Mouse (Mus musculus): Measurements from ENCODE around the gene Ank2. TPM values are rescaled to one million over a fixed set of nuclear protein-coding genes. Genes with fewer than 3 reads are reported as not detected.
"Not testable (repeated sequence)": the region's sequence is repeated elsewhere in the genome, so short reads cannot be mapped to it uniquely, and the experiment has no call there.

The Ank2 gene
- polyA plus RNA-seq, 1 experiment: 4.6 TPM

DNA sequence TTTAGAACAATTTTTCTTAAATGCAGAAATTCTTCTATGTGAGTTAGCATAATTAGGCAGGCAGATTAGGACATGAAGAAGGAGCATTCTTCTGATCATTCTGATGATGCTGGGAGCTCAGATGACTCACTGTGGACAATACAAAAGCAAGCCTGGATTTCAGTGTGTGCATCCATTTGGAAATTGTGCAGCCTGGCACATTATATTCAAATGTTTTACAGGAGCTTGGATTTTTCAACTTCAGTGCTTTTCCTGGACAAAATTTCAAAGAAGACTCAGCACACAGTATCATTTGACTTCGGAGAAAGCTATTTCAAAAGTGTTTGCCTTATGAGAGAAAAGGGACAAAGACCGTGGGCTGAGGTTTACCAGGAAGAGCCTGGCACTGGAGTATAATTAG, 157.8 kb downstream of the Ank2 start:
- TF ChIP-seq POLR2A (IDR thresholded peaks at IDR 0.05; ENCODE audit: control insufficient read depth, extremely low read depth, insufficient read depth, low read length, poor library complexity) (no peak), CTCF (IDR thresholded peaks at IDR 0.05; ENCODE audit: borderline replicate concordance, control insufficient read depth, extremely low read depth, insufficient read depth, low read length, poor library complexity) (no peak)
- no peaks in the 10 kb centered on the region for H3K27me3 ChIP-seq (ENCODE audit: control insufficient read depth, insufficient read depth, low read length)
- no peak overlapping the region for H3K27ac ChIP-seq (ENCODE audit: control insufficient read depth, insufficient read depth, low read length)
- H3K4me3 ChIP-seq (ENCODE audit: control insufficient read depth, insufficient read depth, low read length): no peak overlapping the region
- H3K4me1 ChIP-seq (replicated peaks; ENCODE audit: control insufficient read depth, insufficient read depth, low read length): no peaks in the 10 kb centered on the region
- no peaks in the 10 kb centered on the region for H3K36me3 ChIP-seq (ENCODE audit: control insufficient read depth, insufficient read depth, low read length)
- WGBS: 89% methylated on average over 2 of the region's 2 CpGs
- DNase-seq: no peak

DNA sequence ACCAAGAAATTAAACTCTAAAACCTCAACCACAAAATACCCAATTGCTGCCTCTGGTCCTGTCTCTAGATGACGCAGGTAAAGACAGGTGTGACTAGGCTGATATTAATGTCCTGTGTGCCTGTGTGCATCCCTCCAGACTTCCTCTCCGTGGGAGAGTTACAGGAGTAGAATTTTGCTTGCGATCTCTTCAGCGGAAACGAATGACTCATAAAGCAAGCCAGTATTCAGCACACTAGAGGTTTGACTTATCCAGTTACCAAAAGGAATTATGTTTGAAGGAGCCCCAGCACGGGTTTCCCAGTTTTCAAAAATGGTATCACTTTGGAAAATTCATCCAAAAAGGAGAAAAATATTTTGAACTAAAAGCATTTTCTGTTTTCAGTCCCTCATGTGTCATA, 164.3 kb downstream of the Ank2 start:
- H3K4me3 ChIP-seq (ENCODE audit: control insufficient read depth, insufficient read depth, low read length): no peak overlapping the region
- WGBS: 88% methylated on average over 6 of the region's 6 CpGs
- TF ChIP-seq POLR2A (IDR thresholded peaks at IDR 0.05; ENCODE audit: control insufficient read depth, extremely low read depth, insufficient read depth, low read length, poor library complexity): no peak
- no peak for TF ChIP-seq CTCF (IDR thresholded peaks at IDR 0.05; ENCODE audit: borderline replicate concordance, control insufficient read depth, extremely low read depth, insufficient read depth, low read length, poor library complexity)
- H3K27ac ChIP-seq (ENCODE audit: control insufficient read depth, insufficient read depth, low read length): no peak overlapping the region
- DNase-seq: no peak
- no peaks in the 10 kb centered on the region for H3K4me1 ChIP-seq (replicated peaks; ENCODE audit: control insufficient read depth, insufficient read depth, low read length)
- H3K27me3 ChIP-seq (ENCODE audit: control insufficient read depth, insufficient read depth, low read length): no peaks in the 10 kb centered on the region
- H3K36me3 ChIP-seq (ENCODE audit: control insufficient read depth, insufficient read depth, low read length): no peaks in the 10 kb centered on the region

DNA sequence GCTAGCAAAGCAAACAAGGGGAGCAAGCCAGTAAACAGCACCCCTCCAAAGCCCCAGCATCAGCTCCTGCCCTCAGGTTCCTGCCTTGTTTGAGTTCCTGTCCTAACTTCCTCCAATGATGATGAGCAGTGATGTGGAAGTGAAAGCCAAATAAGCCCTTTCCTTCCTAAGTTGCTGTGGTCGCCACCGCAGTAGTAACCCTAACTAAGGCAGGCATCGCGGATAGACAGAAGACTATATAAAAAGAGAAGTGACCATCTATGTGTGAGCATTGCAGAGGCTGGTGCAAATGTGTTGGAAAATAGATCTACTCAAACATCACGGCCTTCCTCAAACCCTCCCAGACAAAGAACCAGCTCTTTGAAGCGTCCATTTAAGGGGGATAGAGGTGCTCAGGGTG, 167.6 kb downstream of the Ank2 start:
- DNase-seq: no peak
- WGBS: 85% methylated on average over 6 of the region's 6 CpGs

DNA sequence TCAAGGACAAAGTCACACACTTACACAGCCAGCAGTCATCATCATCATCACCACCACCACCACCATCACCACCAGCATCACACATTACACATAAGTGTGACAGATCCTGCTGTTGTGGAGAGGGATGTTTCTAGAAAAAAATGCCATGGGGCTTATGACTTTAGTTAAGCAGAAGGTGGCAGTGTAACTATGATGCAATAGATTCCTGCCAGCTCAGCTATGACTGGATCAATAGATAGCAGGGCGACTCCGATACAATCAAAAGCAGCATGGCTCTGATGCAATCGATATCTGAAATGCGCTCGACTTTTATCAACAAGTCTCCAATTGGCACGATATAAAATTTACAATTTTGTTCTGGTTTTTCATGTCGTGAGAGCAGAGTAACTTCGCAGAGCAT, 172.8 kb downstream of the Ank2 start:
- Histone ChIP-seq H3K27ac (ENCODE audit: control insufficient read depth, insufficient read depth, low read length) (no peak overlapping the region), H3K36me3 (ENCODE audit: control insufficient read depth, insufficient read depth, low read length) (no peaks in the 10 kb centered on the region), H3K27me3 (ENCODE audit: control insufficient read depth, insufficient read depth, low read length) (no peaks in the 10 kb centered on the region), H3K4me1 (replicated peaks; ENCODE audit: control insufficient read depth, insufficient read depth, low read length) (no peaks in the 10 kb centered on the region), H3K4me3 (ENCODE audit: control insufficient read depth, insufficient read depth, low read length) (no peak overlapping the region)
- no peak for DNase-seq
- WGBS: 92% methylated on average over 8 of the region's 8 CpGs
- TF ChIP-seq CTCF (IDR thresholded peaks at IDR 0.05; ENCODE audit: borderline replicate concordance, control insufficient read depth, extremely low read depth, insufficient read depth, low read length, poor library complexity): no peak

More for the DNA sequence above, 167.6 kb downstream of the Ank2 start:
- Histone ChIP-seq H3K4me3 (ENCODE audit: control insufficient read depth, insufficient read depth, low read length) (no peak overlapping the region), H3K27me3 (ENCODE audit: control insufficient read depth, insufficient read depth, low read length) (no peaks in the 10 kb centered on the region), H3K36me3 (ENCODE audit: control insufficient read depth, insufficient read depth, low read length) (no peaks in the 10 kb centered on the region), H3K27ac (ENCODE audit: control insufficient read depth, insufficient read depth, low read length) (no peak overlapping the region), H3K4me1 (replicated peaks; ENCODE audit: control insufficient read depth, insufficient read depth, low read length) (no peaks in the 10 kb centered on the region)
- TF ChIP-seq CTCF (IDR thresholded peaks at IDR 0.05; ENCODE audit: borderline replicate concordance, control insufficient read depth, extremely low read depth, insufficient read depth, low read length, poor library complexity): no peak
- no peak for TF ChIP-seq POLR2A (IDR thresholded peaks at IDR 0.05; ENCODE audit: control insufficient read depth, extremely low read depth, insufficient read depth, low read length, poor library complexity)

DNA sequence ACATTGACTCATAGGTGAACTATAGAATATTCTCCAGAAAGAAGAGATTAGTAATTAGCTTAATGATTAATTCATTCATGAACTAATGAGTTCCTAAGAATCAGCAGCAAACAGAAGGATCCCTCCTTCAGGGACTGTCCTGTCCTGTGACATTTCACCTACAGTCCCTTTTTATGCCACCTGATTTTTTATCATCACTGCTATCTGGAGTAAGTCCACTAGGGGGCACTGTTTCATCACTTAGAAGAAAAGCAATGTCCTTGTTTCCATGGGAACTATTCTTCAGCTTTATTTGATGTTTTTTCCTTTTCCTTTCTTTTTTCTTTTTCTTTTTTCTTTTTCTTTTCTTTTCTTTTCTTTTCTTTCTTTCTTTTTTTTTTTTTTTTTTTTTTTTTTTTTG, 176.3 kb downstream of the Ank2 start:
- Histone ChIP-seq H3K27me3 (ENCODE audit: control insufficient read depth, insufficient read depth, low read length) (no peaks in the 10 kb centered on the region), H3K4me3 (ENCODE audit: control insufficient read depth, insufficient read depth, low read length) (no peak overlapping the region), H3K4me1 (replicated peaks; ENCODE audit: control insufficient read depth, insufficient read depth, low read length) (no peaks in the 10 kb centered on the region), H3K27ac (ENCODE audit: control insufficient read depth, insufficient read depth, low read length) (no peak overlapping the region), H3K36me3 (ENCODE audit: control insufficient read depth, insufficient read depth, low read length) (no peaks in the 10 kb centered on the region)
- peak; percentile 22 for DNase-seq
- TF ChIP-seq POLR2A (IDR thresholded peaks at IDR 0.05; ENCODE audit: control insufficient read depth, extremely low read depth, insufficient read depth, low read length, poor library complexity) (no peak), CTCF (IDR thresholded peaks at IDR 0.05; ENCODE audit: borderline replicate concordance, control insufficient read depth, extremely low read depth, insufficient read depth, low read length, poor library complexity) (no peak)

DNA sequence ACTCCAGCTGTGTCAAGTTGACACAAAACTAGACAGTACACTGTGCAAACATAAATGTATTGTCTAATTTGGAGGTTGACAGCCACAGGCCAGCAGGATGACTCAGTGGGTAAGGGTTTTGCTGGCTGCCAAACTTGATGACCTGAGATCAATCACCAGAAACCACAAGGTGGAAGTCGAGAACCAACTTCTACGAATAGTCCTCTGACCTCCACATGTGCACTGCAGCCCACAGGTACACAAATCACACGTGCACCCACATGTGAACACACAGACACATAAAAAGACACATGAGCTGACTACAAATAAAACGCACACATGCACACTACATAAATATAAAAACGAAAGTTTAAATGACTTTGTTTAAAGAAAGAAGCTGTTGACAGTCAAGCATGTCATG, 177.5 kb downstream of the Ank2 start:
- TF ChIP-seq POLR2A (IDR thresholded peaks at IDR 0.05; ENCODE audit: control insufficient read depth, extremely low read depth, insufficient read depth, low read length, poor library complexity): no peak
- TF ChIP-seq CTCF (IDR thresholded peaks at IDR 0.05; ENCODE audit: borderline replicate concordance, control insufficient read depth, extremely low read depth, insufficient read depth, low read length, poor library complexity): no peak
- no peak overlapping the region for H3K4me3 ChIP-seq (ENCODE audit: control insufficient read depth, insufficient read depth, low read length)
- 6% methylated on average over 5 of the region's 5 CpGs for WGBS
- no peaks in the 10 kb centered on the region for H3K36me3 ChIP-seq (ENCODE audit: control insufficient read depth, insufficient read depth, low read length)
- no peaks in the 10 kb centered on the region for H3K27me3 ChIP-seq (ENCODE audit: control insufficient read depth, insufficient read depth, low read length)
- no peak overlapping the region for H3K27ac ChIP-seq (ENCODE audit: control insufficient read depth, insufficient read depth, low read length)
- H3K4me1 ChIP-seq (replicated peaks; ENCODE audit: control insufficient read depth, insufficient read depth, low read length): no peaks in the 10 kb centered on the region
- no peak for DNase-seq

DNA sequence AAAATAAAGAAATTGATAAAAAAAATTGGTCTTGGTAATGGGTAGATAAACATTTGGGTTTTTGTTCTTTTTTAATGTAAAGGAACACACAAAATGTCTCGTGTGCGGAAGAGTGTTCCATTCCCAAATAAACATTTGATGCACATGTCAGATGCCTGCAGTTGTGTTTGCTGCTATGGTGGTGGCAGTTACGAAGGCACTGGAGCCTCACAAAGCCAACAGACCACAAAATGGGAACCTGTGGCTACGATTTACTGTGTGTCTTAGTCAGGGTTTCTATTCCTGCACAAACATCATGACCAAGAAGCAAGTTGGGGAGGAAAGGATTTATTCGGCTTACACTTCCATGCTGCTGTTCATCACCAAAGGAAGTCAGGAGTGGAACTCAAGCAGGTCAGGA, 178.1 kb downstream of the Ank2 start:
- WGBS: 15% methylated on average over 5 of the region's 5 CpGs
- not testable (repeated sequence) for H3K36me3 ChIP-seq (ENCODE audit: control insufficient read depth, insufficient read depth, low read length); DNase-seq; H3K4me3 ChIP-seq (ENCODE audit: control insufficient read depth, insufficient read depth, low read length); H3K4me1 ChIP-seq (replicated peaks; ENCODE audit: control insufficient read depth, insufficient read depth, low read length); H3K27ac ChIP-seq (ENCODE audit: control insufficient read depth, insufficient read depth, low read length); H3K27me3 ChIP-seq (ENCODE audit: control insufficient read depth, insufficient read depth, low read length)

Data from thymus, adult 2 months (tissue).